Mouse (Mus musculus): ENCODE data around the gene Mri1. TPM values are rescaled to one million over a fixed set of nuclear protein-coding genes. Genes with fewer than 3 reads are reported as not detected.

Gene Mri1
- polyA plus RNA-seq, 1 experiment from 2014 or later, result 48.4 TPM

DNA sequence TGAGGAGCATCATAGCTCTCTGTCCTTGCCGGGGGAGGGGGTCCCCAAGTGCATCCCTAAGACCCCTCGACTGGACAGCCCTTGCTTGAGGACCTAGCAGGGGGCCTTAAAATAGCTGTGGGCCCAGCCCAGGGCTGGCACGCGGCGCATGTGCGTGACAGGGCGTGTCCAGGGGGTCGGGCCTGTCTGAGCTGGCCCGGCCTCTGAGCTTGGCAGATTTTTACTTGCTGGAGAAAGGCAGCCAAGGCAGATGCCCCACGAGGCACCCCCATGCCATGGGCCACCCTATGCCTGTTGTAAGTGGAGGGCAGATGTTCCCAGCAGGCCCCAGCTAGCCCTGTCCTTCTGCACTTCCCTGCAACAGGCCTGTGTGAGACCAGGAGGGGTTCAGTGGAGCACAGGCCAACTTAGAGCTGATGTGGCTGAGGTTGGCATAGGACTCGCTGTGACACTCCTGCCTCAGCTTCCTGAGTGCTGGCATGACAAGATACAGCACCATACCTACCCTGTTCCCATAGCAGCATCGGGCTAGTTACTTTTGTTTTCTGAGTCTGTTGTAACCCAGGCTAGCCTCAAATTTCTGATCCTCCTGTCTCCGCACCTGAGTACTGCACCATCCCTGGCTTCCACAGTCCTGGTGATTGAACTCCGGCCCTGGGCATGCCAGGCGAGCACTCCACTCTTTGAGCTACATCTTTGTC is 55.4 kb downstream of the Mri1 start:
- Histone ChIP-seq H3K9me3 (replicated peaks) (no peaks in the 10 kb centered on the region), H3K4me2 (peak overlapping the region; percentile 78), H3K4me1 (replicated peaks) (peaks cover 73% of the 10 kb centered on the region), H3K36me3 (0 out of 2 replicates have a peak, but pooled peaks cover 6% of the 10 kb centered on the region), H3K4me3 (replicated peaks) (peak overlapping the region; percentile 62), H3K9ac (peak overlapping the region; percentile 76), H3K27me3 (peaks cover 40% of the 10 kb centered on the region), H3K27ac (peak overlapping the region; percentile 82)
- 26% methylated on average over 15 of the region's 15 CpGs for WGBS (ENCODE audit: insufficient replicate concordance)
- DNase-seq (no peak), ATAC-seq (ENCODE audit: low read depth) (no peak)

- peak; percentile 60 for DNase-seq
- peak overlapping the region; percentile 82 for H3K27ac ChIP-seq
- 2% methylated on average over 64 of the region's 70 CpGs for WGBS (ENCODE audit: insufficient replicate concordance)
- H3K4me1 ChIP-seq (replicated peaks), result peaks cover 73% of the 10 kb centered on the region
- 0 out of 2 replicates have a peak, but pooled peaks have one; percentile 5 for ATAC-seq (ENCODE audit: low read depth)
- peak overlapping the region; percentile 76 for H3K9ac ChIP-seq
- H3K4me3 ChIP-seq (replicated peaks), result peak overlapping the region; percentile 62
- H3K9me3 ChIP-seq (replicated peaks), result no peaks in the 10 kb centered on the region
- H3K27me3 ChIP-seq, result peaks cover 40% of the 10 kb centered on the region
- 0 out of 2 replicates have a peak, but pooled peaks cover 5% of the 10 kb centered on the region for H3K36me3 ChIP-seq
- peak overlapping the region; percentile 78 for H3K4me2 ChIP-seq
Measured at GRCm38 (mm10) chr8:84200652-84201544, 56.2 kb downstream of the Mri1 start.

DNA sequence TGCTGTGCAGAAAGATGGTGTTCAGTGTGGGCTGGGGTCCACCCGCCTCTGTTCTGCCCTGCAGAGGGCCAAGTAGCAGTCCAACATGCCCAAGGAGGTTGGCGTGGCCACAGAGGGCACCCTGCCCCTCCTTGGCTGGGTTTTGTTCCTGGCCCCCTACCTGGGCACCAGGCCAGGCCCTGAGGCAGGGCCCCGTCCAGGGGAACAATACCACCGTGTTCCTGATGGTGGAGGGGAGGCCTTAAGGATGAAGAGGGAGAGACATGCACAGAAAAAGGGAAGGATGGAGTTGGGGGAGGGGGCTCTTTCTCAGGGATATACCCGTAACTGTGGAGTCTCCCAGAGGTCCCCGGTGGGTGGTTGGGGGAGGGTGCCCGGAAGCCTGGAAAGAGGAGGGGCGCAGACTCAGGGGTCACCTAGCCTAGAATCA is 57.0 kb downstream of the Mri1 start:
- H3K4me1 ChIP-seq (replicated peaks), result peaks cover 73% of the 10 kb centered on the region
- H3K9ac ChIP-seq, result peak overlapping the region; percentile 76; the same call in 1 of the 2 replicates
- DNase-seq (no peak), ATAC-seq (ENCODE audit: low read depth) (no peak)
- H3K36me3 ChIP-seq, result no peaks in the 10 kb centered on the region
- 36% methylated on average over 8 of the region's 8 CpGs for WGBS (ENCODE audit: insufficient replicate concordance)
- H3K4me3 ChIP-seq (replicated peaks), result peak overlapping the region; percentile 62
- peaks cover 40% of the 10 kb centered on the region for H3K27me3 ChIP-seq
- H3K9me3 ChIP-seq (replicated peaks), result no peaks in the 10 kb centered on the region
- peak overlapping the region; percentile 82 for H3K27ac ChIP-seq
- peak overlapping the region; percentile 78 for H3K4me2 ChIP-seq

MicroRNA genes within 50 kb of the gene (microRNA counts, 519-probe panel; counts per million panel counts)
- microRNA mmu-miR-23a (5,715 counts per million, percentile 70 among the panel's probes with 10 or more counts), microRNA mmu-miR-27a (5,829 counts per million, percentile 72 among the panel's probes with 10 or more counts)

Small RNA genes lying within 50 kb of the gene (microRNA-seq; reads per million reads assigned to microRNA genes)
- 15,380 reads per million, percentile 96 among the genes with 10 or more reads in this experiment for gene Mir23a
- gene Mir24-2, result not detected
- gene Mir27a, result 287 reads per million, percentile 63 among the genes with 10 or more reads in this experiment
- gene Mir3074-2, result not detected

Other genes starting within 250 kb of the Mri1 start
- not detected in 2 replicates for gene 2210011C24Rik, start 245.2 kb downstream of the Mri1 start, polyA plus RNA-seq (2015; fragmentation: Nextera tagmentation; extraction: Ambion mirVana)
- 0.06 and 0.27 TPM in 2 replicates for gene Palm3, start 235.9 kb downstream of the Mri1 start, polyA plus RNA-seq (2015; fragmentation: Nextera tagmentation; extraction: Ambion mirVana)
- 0.72 and 1.1 TPM in 2 replicates for gene Il27ra, start 214.7 kb downstream of the Mri1 start, polyA plus RNA-seq (2015; fragmentation: Nextera tagmentation; extraction: Ambion mirVana)
- not detected in 2 replicates for gene Rln3, start 212.3 kb downstream of the Mri1 start, polyA plus RNA-seq (2015; fragmentation: Nextera tagmentation; extraction: Ambion mirVana)
- 0.12 and 0.14 TPM in 2 replicates for gene Gm10643, start 192.2 kb downstream of the Mri1 start, polyA plus RNA-seq (2015; fragmentation: Nextera tagmentation; extraction: Ambion mirVana)
- gene Rfx1, start 190.5 kb downstream of the Mri1 start, polyA plus RNA-seq (2015; fragmentation: Nextera tagmentation; extraction: Ambion mirVana), result 2.4 and 2.7 TPM in 2 replicates
- 3.7 and 4.3 TPM in 2 replicates for gene Dcaf15, start 152.6 kb downstream of the Mri1 start, polyA plus RNA-seq (2015; fragmentation: Nextera tagmentation; extraction: Ambion mirVana)
- 0.05 TPM in 1 of 2 replicates, not detected in the other for gene Podnl1, start 131.3 kb downstream of the Mri1 start, polyA plus RNA-seq (2015; fragmentation: Nextera tagmentation; extraction: Ambion mirVana)
- gene Cc2d1a, start 109.4 kb downstream of the Mri1 start, polyA plus RNA-seq (2015; fragmentation: Nextera tagmentation; extraction: Ambion mirVana), result 5.4 and 6.2 TPM in 2 replicates
- 0.13 and 0.25 TPM in 2 replicates for gene 4930432K21Rik, start 109.3 kb downstream of the Mri1 start, polyA plus RNA-seq (2015; fragmentation: Nextera tagmentation; extraction: Ambion mirVana)
- 0.28 and 0.34 TPM in 2 replicates for gene Nanos3, start 72.1 kb downstream of the Mri1 start, polyA plus RNA-seq (2015; fragmentation: Nextera tagmentation; extraction: Ambion mirVana)
- 2.1 and 2.2 TPM in 2 replicates for gene Zswim4, start 20.3 kb downstream of the Mri1 start, polyA plus RNA-seq (2015; fragmentation: Nextera tagmentation; extraction: Ambion mirVana)
- 229 and 245 TPM in 2 replicates for gene D8Ertd738e, start 7.6 kb downstream of the Mri1 start, polyA plus RNA-seq (2015; fragmentation: Nextera tagmentation; extraction: Ambion mirVana)
- 8.8 and 9.1 TPM in 2 replicates for gene Ccdc130, start 13.1 kb upstream of the Mri1 start, polyA plus RNA-seq (2015; fragmentation: Nextera tagmentation; extraction: Ambion mirVana)
- 0.51 and 0.74 TPM in 2 replicates for gene Cacna1a, start 131.1 kb upstream of the Mri1 start, polyA plus RNA-seq (2015; fragmentation: Nextera tagmentation; extraction: Ambion mirVana)